Mouse (Mus musculus) brown adipose tissue, adult 24 weeks (tissue): ENCODE results near the gene Thap4. TPM values are rescaled to one million over a fixed set of nuclear protein-coding genes. Genes with fewer than 3 reads are reported as not detected.

Experiments used
- H3K27ac ChIP-seq: fragments of 200-500 bp; replicated peaks from 2 replicates; pipeline ENCODE4 v1.5.1; 2012; ENCODE audit warnings: low read depth, mild to moderate bottlenecking, low read length
- H3K4me1 ChIP-seq: fragments of 200-500 bp; 2 replicates; pipeline ENCODE4 v1.6.1; 2012; ENCODE audit warnings: low read length, mixed read lengths; ENCODE audit not compliant: control insufficient read depth, insufficient read depth, insufficient read length
- H3K4me3 ChIP-seq: fragments of 200-500 bp; 2 replicates; pipeline ENCODE4 v1.5.1; 2012; ENCODE audit warnings: low read depth, mild to moderate bottlenecking, low read length, moderate library complexity; ENCODE audit not compliant: insufficient read depth
- polyA plus RNA-seq: library from polyadenylated mRNA; stranded (reverse); fragments of >200 nt; gene quantifications from 2 replicates; pipeline ENCODE4 v1.2.4, GENCODE M21; 2012; ENCODE audit not compliant: missing spikeins, insufficient read depth, insufficient read length

Gene Thap4
- polyA plus RNA-seq, 1 experiment, result 24.1 TPM

DNA sequence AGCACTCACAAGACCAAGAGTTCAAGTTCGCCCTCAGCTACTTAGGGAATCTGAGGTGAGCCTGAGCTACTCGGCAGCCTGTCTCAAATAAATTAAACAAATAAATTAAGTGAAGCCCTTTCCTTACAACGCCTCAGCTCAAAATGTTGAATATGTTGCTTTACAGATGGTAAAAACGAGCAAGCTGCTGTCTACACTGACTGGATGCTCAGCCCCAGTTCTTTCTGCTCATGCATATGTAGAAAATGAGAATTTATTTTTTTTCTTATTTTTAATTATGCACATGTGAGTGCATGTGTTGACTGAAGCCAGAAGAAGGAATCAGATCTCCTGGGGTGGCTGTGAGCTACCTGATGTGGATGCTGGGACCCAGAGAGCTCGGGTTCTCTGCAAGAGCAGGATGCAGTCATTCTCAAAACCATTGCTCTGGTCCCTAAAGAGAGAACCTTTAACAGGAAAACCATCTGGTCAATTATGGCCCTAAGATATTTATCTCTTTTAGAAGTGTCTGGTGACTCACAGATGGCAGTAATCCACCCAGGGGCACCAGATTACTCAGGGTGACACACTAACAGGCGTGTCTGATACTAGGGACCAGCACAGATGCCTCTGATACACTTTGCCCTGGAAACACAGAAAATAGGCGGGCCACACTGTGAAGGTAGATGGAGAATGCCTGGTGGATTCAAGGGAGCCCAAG lies 98.2 kb downstream of the Thap4 start:
- Histone ChIP-seq H3K27ac (no peak overlapping the region), H3K4me3 (no peak overlapping the region), H3K4me1 (no peaks in the 10 kb centered on the region)

DNA sequence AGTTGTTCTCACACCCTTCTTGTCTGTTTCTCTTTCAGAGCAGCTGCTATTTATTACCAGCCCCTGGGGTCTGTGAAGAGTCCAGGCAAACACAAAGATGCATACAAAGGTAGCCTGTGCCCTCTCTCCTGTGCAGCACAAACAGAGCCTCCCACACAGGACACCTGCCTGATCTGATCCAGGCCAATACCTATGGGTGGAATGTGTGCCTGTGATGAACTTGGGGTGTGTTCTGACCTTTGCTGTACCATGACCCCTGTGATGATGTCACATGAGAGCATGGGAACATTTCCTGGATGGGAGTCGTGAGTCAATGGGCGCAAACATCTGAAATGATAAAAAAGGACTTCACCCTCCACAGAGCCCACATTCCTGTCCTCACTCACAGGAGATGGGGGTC lies 99.9 kb downstream of the Thap4 start:
- no peak overlapping the region for H3K27ac ChIP-seq
- H3K4me3 ChIP-seq, result no peak overlapping the region
- no peaks in the 10 kb centered on the region for H3K4me1 ChIP-seq

DNA sequence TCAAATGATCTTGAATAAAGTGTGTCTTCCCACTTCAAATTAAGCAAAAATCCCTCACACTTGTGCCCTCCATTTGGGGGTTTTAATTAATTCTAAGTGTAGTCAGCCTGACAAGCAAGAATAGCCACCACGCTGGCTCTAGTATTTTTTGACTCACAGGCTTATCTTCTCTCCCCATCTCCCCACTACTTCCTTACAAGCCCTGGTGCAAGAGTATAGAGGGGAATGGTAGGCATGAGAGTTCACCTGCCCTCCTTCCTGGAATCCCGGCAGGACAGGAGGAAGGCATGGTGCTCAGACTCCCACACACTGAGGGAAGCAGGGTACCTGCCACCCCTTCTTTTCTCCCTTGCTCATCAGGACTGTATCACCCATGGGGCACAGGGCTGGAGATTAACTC lies 100.4 kb downstream of the Thap4 start:
- no peaks in the 10 kb centered on the region for H3K4me1 ChIP-seq
- no peak overlapping the region for H3K27ac ChIP-seq
- no peak overlapping the region for H3K4me3 ChIP-seq

Other genes with a start within 250 kb of the Thap4 start
- gene Farp2, start 242.8 kb downstream of the Thap4 start, polyA plus RNA-seq, result 3.4 and 8.6 TPM in 2 replicates
- gene Stk25, start 96.2 kb downstream of the Thap4 start, polyA plus RNA-seq, result 27.4 and 29.6 TPM in 2 replicates
- gene Bok, start 69.2 kb downstream of the Thap4 start, polyA plus RNA-seq, result 1.2 and 2.1 TPM in 2 replicates
- gene Atg4b, start 3.4 kb downstream of the Thap4 start, polyA plus RNA-seq, result 34.8 and 43.4 TPM in 2 replicates
- 39.9 and 45.2 TPM in 2 replicates for gene Dtymk, start 47.1 kb upstream of the Thap4 start, polyA plus RNA-seq
- gene Ing5, start 49.1 kb upstream of the Thap4 start, polyA plus RNA-seq, result 5.0 and 6.1 TPM in 2 replicates
- 23.7 and 30.9 TPM in 2 replicates for gene D2hgdh, start 70.0 kb upstream of the Thap4 start, polyA plus RNA-seq
- not detected in 2 replicates for gene Gal3st2, start 106.4 kb upstream of the Thap4 start, polyA plus RNA-seq
- gene Gal3st2b, start 163.4 kb upstream of the Thap4 start, polyA plus RNA-seq, result not detected in 2 replicates
- gene Gal3st2c, start 235.6 kb upstream of the Thap4 start, polyA plus RNA-seq, result not detected in 2 replicates